Mouse (Mus musculus): ENCODE data around the gene H2-Aa.

H2-Aa gene

DNA sequence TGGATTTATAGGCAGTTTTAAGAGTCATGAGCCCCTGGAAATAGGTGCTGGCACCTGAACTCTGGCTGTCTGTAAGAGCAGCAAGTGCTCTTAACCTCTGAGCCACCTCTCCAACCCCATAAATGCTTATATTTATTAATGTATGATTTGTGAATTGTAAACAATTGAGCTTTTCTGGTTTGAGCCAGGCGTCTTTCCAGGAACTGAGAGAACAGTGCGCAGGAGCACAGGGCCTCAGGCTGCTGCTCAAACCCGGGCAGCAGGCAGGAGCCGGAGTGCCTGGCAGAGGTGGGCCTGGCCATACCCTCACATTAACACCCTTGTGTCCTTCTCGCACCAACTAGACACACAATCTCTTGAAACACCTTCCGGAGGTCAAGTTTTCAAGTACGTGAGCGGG, 12.4 kb upstream of the H2-Aa start:
- no peak for DNase-seq (ENCODE audit: low read depth, low spot score)

DNA sequence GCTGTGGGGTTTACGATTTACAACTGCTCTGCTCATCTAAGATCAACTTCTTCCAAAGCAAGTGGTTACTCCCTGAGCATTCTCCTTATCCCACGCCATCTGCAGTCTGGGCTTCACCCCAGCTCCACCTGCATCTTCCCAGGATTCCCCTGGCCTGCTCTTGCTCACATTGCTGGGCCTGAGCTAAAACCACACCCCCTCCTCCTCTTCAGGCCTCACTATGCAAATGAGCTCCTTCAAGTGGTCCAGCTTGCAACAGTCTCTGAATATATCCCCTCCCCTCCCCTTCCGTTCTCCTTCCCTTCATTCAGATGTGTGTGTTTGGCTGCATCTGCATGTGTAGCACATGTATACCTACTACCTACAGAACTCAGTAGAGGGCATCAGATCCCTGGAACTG, 11.7 kb upstream of the H2-Aa start:
- DNase-seq (ENCODE audit: low read depth, low spot score): no peak

DNA sequence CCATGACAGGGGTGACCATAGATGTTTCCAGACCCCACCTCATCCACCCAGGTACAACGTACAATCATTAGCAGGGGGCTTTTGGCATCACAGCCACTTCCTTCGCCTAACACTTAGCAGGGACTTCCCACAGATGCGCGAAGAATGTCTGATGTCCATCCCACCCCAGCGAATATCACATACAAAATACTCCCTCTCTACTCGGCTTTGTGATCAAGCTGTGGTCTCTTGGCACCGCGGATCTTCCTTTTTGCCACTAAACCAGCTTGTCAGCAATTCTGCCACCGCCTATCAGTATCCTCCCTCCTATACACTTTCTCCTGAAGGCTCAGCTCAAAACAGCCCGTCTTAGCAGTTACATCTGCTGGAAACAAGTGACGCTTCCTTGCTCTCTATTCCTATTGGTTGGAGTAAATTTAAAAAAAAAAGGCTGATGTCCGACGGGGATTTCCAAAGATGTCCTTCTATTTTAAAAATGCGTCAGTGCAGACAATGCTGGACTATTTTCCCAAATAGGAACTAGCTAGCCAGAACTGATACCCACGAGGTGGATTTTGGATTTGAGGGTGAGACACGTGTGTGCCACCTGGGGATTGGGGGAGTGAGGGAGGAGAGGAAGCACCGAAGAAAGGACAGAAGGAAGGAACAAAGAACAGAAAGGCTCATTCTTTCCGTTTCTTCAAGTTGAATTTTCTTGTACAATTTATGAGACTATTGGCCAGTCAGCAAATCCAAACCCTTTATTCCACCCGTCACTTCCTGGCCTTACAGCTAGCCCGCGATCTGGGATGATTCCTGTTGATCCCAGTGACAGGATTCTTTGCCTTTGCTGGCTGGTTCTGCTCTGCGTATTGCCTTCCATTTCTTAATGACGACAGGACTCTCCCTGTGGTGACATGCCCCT, 8.5 kb upstream of the H2-Aa start:
- peak; percentile 60 for DNase-seq (ENCODE audit: low read depth, low spot score)

DNA sequence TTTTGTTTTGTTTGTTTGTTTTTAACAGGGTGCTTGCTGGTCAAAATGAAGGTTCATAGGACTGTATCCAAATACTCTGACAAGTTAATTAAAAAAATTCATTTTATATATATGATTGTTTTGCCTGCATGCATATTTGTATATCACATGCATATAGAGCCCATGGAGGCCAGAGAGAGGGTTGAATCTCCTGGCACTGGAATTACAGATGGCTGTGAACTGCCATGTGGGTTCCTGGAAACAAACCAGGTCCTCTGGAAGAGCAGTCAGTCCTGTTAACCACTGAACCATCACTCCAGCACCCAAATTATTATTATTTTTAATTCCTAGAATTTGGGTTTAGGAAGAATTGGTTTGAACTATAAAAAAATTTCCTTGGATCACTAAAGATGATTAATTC, 7.7 kb upstream of the H2-Aa start:
- no peak for DNase-seq (ENCODE audit: low read depth, low spot score)

DNA sequence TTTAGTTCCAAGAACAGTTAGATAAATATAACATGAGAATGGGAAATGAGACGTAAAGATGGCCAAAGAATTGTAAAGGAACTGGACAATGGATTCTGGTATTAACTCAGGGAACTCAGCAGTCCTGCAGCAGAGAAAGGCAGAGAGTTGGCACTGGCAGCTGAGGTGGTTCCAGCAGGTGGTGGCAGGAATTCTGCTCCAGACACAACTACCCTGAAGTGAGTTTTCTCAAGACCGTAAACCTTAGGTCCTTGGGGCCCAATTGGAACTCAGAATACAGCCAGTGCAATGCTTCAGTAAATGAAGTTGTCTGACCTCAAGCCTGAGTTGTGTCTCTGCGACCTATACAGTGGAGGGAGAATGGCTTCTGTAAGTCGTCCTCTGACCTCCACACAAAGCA, 6.6 kb upstream of the H2-Aa start:
- no peak for DNase-seq (ENCODE audit: low read depth, low spot score)

DNA sequence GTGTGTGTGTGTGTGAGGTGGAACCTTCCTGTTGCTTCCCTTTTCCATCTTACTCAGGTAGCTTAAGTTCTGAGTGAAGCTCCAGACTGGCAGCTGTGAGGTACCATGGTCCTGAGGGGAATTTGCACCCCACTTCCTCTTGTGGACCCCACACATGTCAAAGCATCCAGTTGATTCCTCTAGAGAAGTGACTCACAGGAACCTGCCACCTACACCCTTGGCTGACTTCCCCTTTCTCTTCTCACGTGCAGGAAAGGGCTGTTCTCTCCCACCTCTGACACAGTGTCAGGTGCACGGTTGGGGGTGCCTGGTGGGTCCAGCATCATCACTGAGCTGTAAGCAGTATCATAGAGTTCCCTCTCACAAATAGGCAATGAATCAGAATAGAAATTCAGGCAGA, 5.9 kb upstream of the H2-Aa start:
- no peak for DNase-seq (ENCODE audit: low read depth, low spot score)

DNA sequence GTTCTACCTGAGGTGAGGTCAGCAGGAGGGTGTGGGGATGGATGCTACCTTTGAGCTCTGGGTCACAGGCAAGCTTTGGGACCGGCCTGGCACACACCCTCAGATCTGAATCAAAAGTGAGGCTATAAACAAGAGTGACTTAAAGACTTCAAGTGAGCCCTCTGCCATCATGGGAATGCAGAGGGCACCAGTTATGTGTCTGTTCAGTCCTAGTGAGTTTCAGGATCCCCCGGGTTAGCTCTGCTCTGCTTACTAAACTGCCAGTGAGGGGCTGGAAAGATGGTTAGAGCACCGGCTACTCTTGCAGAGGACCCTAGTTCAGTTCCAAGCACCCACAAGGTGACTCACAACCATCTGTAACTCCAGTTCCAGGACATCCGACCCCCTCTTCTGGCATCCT, 4.9 kb upstream of the H2-Aa start:
- DNase-seq (ENCODE audit: low read depth, low spot score): no peak

DNA sequence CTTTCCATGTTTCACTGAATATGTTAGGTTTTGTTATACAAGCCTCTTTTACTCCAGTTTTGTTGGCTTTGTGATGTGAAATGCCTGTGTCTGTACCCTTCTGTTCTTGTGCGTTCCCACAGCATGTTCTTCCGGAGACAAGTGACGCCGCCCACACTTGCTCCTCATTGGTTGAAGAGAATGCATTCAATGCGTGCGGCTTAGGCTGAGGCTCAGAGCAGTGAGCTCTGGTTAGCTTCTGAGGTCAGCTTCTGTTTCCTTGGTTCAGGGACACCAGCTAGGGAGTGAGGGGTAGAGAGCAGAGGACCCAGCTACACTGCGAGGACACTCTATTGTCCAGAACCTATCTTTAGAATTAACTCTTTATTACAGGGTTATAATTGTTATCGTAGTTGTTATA, 4.0 kb upstream of the H2-Aa start:
- peak; percentile 66 for DNase-seq (ENCODE audit: low read depth, low spot score)

DNA sequence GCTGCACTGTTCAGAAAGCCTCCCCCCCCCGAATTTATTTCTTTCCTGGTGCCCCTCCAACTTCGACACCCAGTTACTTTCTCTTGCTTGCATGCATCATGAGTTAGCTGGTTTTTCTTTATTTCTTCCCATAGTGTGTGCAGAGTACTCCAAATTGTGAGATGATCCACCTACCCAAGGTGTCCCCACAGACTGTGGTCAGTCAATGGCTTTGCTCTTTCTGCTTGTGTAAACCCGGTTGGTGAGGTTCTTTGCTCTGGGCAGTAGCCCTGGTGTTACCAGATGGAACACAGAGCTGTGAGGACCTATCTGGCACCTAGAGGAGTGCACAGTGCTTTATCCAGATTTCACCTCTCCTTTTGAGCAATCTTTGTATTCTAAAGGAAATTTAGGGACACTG, 508 bp upstream of the H2-Aa start:
- DNase-seq (ENCODE audit: low read depth, low spot score): no peak

DNA sequence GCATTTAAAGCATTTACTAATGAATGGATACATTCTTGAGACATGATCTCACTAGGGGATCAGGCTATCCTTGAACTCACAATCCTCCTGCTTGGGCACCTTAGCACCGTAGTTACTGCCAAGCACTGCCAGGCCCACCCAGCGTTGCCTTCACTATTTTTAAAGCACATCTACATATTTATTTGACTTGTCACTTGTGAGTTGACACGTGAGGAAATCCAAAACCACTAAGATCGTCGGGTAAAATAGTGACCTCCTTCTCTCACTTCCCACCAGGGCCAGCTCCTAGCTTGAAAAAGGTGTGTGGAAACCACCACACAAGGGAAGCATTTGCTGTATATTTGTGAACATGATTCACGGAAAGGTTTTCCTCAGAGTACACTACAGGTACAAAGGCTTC, 624 bp downstream of the H2-Aa start:
- no peak for DNase-seq (ENCODE audit: low read depth, low spot score)

DNA sequence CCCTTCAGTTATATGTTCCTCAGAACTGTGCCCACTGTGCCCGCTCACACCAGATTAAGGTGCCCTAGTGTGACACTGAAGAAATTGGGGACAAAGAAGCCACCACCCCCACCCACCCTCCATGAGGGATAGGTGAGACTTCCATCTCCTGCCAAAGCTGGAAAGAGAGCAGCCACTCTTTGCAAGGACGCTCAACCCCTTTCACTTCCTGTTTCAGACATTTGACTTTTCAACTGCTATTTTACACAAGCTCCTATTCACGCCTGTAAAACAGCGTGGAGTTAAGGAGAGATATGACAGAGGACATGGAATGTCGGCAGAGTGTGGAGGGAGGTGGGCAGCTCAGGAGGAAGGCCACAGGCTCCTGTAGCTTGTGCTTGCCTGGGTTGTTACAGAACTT, 1.1 kb downstream of the H2-Aa start:
- DNase-seq (ENCODE audit: low read depth, low spot score): no peak

DNA sequence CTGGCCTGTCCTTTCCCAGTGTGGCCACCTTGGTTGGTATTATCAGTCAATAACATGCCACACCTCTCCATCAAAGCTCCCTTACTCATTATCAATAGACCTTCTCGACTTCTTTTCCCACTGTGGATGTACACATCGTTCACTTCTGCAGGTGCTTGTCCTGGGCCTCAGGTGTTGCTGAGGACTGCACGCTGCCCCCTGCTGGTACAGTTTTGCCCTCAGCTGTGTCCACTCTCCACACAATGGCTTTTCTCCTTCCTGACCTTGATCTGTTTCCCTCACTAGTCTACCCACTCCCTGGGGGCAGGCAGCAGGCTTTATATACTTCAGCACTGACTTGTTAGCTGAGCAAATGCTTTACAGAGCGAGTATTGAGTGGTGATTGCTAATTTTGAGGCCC, 1.8 kb downstream of the H2-Aa start:
- DNase-seq (ENCODE audit: low read depth, low spot score): no peak

DNA sequence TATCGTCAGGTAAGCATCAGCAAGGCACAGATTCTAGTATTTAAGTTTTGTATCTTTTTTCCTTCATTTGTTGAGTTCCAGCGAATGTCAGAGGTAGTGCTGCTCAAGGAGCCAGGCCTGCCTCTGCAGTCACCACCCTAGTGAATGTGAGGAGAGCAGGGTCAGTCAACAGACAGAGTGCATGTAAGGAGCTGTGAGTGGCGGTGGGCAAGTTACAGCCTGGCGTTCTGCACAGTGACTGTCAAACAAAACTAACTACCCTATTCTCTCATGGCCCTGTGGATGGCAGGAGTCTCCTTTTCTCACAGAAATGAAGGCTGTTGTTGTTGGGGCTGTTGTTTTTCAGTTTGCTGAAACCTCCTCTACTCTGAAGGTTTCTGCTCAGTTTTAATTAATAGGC, 2.3 kb downstream of the H2-Aa start:
- DNase-seq (ENCODE audit: low read depth, low spot score): no peak

DNA sequence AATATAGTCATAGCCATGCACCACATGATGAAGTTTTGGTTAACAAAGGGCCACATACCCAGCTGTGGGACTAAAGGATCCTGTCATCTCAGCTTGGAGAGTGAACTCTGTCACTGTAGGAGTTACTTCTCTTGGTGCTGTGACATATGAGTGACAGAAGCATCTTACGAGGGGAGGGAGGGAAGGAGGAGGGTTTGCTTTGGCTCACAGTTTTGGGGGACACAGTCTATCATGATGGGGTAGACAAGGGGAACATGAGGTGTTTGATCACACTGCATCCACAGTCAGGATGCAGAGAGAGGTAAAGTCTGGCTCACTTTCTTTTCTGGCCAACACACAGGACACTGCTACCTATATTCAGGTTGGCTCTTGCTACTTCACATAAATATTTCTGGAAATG, 5.8 kb downstream of the H2-Aa start:
- DNase-seq (ENCODE audit: low read depth, low spot score): no peak

DNA sequence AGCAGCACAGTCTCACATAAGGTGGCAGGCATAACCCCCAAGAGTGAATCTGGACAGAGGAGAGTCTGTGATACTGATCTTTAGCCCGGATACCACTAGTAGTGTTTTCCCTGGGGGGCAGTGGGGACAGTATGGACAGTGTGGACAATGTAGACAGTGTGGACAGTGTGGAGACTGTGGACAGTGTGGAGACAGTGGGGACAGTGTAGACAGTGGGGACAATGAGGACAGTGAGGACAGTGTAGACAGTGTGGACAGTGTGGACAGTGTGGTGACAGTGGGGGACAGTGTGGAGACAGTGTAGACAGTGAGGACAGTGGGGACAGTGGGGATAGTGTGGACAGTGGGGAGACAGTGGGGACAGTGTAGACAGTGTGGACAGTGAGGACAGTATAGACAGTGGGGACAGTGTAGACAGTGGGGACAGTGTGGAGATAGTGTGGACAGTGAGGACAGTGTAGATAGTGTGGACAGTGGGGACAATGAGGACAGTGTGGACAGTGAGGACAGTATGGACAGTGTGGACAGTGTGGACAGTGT, 7.1 kb downstream of the H2-Aa start:
- DNase-seq (ENCODE audit: low read depth, low spot score): no peak

DNA sequence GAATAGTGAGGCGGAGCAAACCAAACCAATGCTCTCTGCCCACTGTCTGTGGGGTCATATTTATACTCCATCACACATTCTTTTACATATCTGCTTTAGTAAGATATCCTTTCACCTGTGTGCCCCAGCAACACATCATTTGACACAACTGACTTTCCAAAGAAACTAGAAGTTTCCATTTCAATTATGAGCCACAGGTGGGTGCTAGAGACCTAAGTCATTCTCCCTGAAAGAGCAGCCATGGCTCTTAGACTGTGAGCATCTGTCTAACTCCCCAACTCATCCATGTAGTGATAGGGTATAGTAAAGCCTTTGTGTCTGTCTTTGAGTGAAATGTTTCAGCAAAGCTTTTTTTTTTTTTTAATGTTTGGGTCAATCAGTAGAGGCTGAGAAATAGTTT, 15.5 kb downstream of the H2-Aa start:
- DNase-seq (ENCODE audit: low read depth, low spot score): no peak

DNA sequence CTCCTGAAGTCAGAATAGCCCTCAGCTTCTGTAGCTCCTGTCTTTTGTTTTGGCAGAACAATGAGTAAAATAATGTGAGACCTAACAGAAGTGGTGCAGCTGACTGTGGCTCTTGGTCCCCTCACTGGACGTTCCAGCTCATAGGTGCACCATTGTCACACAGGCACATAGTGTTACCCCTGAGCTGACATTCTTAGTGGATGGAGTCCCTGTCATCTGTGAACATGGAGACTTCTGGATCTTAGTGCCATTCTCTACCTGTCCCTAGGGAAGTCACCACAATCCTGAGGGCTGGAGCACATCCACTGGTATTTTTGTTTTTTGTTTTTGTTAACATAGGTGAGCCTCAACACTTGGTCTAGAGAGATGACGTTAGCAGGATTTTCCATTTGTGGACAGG, 16.7 kb downstream of the H2-Aa start:
- no peak for DNase-seq (ENCODE audit: low read depth, low spot score)

DNA sequence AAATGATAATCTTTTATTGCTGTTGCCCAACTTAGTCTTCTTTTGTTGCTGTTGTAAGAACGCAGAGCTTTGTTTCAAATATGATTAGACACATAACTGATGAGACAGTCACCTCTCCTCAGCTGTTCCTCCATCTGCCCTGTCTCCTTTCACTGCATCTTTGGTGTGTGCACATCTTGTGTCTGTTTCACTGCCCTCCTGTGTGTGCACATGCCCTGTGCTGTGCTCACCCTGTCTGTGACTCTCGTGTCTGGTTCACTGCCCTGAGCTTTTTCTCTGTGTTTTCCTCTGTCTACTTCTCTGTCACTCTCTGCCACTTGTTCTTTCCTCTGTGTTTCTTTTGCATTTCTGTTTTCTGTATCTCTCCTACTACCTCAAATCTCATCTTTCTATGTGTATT, 17.4 kb downstream of the H2-Aa start:
- no peak for DNase-seq (ENCODE audit: low read depth, low spot score)

DNA sequence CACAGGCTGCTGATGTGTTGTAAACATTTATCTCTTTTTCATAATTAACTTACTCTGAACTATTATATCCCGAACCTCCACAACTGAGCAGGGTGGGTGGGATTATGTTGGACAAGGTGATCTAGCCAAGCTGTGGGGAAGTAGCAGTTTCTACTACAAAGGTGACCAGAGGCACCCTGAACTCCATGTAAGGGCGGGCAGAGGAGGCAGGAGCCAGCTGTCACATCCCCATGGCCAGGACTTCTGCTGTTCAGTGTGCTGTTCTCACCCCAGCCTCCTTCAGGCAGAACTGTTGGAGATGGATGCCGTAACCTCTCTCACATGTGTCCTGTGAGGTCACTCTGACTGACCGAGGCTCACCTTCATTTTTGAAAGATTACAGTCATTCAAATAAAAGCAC, 17.8 kb downstream of the H2-Aa start:
- no peak for DNase-seq (ENCODE audit: low read depth, low spot score)

DNA sequence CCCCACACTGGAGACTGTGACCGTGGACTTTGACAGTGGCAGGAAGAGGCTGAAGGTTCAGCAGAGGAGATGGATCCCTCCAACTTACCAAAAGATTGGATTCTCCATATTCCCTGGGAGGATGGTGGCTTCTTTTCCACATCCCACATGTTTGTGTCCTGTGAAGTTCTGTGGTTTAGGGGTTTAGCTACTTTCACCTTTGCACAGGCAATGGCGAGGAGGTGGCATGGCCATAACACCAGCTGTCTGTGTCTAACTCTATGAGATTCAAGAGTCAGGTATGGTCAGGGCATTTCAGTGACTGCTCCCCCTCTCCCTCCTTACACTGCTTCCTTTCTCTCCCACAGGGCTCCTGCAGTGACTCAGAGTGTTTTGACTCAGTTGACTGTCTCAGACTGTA, 18.9 kb downstream of the H2-Aa start:
- DNase-seq (ENCODE audit: low read depth, low spot score): no peak

DNA sequence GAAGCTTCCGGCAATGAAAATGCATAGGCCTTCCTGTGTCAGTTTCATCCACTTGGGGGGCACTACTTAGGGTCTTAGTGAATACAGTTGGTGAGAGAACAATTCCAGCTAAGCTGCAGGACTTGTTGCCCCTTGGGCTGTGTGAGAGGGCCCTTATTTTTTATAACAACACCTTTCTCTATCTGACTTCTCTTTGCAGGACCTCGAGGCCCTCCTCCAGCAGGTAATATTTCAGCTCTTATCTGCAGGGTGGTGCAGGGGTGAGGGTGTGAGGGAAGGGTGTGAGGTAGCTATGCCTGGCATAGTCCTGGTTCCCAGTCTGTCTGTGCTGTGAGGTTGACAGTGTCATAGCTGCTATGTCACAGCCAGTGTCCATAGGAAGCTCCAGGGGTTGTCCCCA, 19.4 kb downstream of the H2-Aa start:
- DNase-seq (ENCODE audit: low read depth, low spot score): no peak

DNA sequence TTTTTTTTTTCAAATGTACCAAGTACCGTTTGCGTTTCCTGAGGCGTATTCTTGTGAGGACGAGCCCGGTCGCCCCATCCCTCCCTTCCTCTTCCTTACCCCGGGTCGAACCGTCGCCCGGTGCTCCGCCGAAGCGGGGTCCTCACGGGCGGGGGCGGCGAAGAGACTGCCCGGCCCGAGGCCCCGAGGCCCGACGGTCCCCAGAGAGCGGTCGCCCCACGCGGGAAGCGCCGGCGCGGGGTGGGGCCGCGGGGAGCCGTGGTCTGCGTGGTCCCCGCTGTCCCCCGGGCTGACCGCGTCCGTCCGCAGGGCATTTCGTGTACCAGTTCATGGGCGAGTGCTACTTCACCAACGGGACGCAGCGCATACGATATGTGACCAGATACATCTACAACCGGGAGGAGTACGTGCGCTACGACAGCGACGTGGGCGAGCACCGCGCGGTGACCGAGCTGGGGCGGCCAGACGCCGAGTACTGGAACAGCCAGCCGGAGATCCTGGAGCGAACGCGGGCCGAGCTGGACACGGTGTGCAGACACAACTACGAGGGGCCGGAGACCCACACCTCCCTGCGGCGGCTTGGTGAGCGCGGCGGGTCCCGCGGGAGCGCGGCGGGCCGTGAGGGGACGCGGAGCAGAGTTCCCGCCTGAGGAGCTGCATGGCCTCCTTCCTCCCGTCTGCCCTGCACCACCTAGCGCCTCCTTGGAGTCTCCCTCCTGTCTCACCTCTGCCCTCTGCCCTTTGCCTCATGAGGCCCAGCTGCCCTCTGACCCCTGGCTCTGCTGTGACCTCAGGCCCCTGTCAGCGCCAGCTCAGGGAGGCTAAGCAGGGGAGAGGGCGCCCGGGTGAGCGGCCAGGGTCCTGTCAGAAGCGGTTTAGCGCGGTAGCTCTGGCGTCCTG, 22.9 kb downstream of the H2-Aa start:
- DNase-seq (ENCODE audit: low read depth, low spot score): no peak
